Mouse (Mus musculus): ENCODE results near the gene Slc8a1.

The Slc8a1 gene

DNA sequence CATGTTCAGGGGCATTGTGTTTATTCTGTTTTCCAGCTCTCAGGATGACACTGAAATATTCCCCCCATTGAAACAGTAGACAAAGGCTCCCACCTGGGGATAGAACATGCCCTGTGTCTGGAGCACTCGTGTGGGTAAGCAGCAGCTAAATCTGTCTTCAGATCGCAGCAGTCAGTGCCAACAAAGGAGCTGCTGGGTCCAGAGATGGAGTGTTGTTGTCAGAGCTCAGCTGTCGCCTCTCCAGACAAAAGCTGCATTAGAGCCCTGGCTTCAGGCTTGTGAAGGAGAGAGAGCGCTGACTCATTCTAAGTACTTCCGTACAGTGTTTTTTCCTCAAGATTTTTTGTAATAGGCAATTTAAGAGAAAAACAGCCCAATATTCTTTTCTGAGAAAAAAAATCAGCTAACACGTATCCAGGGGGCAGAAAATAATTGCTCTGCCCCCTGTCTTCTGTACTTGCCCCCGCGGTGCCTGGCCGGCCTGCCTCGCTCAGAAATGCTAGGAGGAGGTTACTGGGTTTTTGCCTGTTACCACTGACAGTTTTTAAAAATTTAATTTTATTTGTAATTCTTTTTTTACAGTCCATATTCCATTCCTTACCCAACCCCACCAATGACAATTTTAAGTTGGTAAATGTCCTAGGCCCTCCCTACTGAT is 318.2 kb downstream of the Slc8a1 start:
- DNase-seq (ENCODE audit: low spot score) = no peak

DNA sequence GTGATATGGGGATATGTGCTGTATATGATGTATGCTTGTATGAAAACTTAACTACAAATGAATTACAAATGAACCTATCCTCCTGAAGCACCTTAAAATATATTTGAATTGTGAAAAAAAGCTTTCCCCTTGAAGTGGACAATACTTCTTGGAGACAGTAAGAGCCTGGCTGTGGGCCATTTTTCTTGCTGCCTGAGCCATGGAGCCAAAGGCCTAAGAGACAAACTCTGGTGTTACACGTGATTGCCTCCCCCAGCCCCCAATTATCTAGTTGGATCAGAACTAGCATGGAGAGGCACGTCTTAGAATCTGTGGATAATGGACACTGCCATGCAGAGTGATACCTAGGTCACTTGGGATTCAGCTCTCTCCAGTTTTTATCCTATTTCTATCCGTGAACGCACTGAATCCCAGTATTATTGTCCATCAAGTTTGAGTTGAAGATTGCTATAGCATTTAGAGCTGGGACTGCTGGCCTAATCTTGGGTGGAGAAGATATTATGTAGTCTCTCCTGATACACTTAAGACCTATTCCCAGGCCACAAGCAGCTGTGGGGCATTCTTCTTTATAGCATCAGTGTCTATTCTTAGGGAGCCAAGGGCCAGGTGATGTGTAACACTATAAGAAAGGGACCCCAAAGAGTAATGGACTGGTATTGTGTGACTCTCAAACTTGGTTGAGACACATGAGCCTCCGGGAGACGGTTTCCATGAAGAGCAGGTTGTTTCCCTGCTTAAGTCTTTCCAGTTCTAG is 321.6 kb downstream of the Slc8a1 start:
- no peak for DNase-seq (ENCODE audit: low spot score)

DNA sequence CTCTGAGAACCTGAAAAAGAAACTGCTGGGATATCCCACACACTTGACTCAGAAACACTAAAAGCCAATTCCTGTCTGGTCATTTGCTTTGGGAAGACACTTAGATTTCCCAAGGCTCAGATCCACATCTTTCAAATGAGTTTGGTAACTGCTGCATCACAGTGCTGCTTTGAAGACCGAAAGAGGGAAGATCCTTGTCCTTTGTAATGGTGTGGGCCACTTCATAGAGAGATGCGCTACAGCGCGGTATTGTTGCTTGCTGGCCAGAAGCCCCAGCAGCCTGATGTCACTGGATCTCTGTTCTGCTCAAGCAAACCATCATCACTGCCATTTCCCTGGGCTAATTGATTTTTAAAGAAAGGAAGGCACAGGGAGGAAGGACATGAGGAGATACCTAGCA is 325.4 kb downstream of the Slc8a1 start:
- DNase-seq (ENCODE audit: low spot score) = no peak

DNA sequence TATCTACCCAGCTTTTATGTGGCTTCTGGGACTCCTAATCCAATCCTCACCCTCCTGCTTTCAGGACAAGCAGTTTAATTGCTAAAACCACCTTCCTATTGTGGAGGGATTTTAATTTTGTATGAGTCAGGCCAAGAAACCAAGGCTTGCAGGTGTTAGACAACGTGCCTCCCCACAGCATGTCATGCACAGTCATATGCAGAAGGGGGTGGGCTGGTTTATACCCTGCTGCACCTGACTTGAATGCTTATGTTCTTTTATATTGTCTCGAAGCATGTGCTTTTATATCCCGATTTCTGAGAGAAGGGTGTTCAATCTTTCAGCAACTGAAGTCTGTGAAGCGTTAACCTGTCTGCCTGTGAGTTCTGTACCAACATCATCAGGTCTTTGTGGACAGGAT is 334.0 kb downstream of the Slc8a1 start:
- DNase-seq (ENCODE audit: low spot score) = no peak

DNA sequence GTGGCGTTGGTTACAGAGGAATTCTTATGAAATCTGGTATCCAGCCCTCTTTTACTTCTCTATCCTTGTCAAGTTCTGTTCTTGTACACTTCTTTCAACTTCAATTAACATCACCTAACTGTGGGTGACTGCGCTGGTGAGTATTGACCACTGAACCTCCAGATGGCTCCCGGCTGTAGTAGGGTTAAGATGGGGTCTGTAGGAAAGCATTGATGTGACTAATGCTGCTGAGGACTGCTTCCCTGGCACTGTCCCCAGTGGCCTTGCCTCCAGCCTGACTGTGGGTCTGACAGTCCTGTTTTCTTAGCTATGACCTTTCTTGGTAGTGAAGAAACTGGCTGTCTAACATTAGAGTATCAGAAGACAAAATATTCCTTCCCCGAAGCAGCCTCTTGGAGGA is 335.1 kb downstream of the Slc8a1 start:
- DNase-seq (ENCODE audit: low spot score) = peak; percentile 49

DNA sequence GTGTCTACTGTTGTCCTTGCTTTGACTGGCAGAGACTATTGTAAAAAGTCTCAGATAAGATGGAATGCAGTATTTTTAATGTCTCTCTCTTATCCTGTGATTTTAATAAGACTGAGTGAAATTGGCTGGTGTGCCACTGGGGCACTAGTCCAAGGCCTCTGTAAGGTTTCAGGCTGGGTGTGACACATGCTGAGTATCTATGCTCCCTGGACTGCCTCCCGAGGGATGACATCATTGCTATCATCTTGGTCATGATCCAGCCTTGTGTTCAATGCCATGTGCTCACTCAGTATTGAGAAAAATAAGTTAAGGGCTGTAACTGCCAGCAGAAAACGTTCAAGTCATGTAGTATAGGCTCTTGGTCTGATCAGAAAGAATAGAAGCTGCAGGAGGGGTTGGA is 335.5 kb downstream of the Slc8a1 start:
- peak; percentile 54 for DNase-seq (ENCODE audit: low spot score)

DNA sequence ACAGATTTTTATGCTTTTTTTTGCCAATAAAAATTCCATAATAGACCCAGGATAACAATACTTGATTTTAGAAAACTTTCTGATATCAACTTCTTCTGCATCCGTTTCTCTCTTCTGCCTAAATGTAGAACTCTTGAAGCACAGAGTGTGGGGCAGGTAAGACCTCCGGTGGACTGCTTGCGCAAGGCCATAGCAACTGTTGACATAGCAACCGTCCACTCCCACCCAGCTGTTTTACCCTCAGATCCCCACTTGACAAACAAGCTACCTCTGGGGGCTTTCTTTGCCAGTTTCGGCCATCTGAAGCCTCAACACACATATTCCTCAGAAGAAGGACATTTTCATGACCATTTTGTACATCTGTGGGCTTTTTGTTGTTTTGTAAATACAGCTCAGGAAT is 337.8 kb downstream of the Slc8a1 start:
- no peak for DNase-seq (ENCODE audit: low spot score)

DNA sequence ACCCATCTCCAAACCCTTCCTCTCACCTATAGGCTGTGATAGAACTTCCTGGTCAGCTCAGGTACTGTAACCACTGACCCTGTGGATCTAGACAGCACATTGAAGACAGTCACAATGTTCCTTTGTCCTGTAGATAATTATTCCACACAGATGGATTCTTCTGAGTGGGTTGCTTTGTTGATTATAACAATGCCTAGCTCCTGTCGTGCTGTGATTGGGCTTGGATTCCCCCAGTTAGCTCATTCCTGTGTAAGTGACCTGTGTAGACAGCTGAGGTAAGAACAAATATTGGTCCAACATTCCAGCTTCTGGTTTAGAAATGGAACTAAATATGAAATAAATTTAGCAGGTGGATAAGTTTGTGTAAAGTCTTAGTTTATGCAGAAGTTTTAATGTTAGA is 340.7 kb downstream of the Slc8a1 start:
- DNase-seq (ENCODE audit: low spot score) = no peak

DNA sequence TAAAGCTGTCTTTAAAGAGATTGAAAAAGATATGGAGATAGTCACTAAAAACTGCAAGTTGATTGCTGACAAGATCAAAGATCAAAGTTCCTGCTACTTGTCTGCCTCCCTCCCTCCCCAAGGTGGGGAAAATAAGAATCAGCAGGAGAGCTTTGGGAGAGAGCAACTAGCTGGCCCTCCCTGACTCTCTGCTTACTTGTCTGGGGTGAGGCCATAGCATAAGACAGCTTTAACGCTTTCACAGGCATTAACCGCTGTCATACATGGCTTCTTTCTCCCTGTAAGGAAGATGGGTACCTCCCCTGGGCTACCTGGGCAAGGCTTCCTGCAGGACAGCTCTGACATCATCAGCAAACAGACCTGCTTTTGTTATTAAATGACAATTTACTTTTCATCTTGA is 344.1 kb downstream of the Slc8a1 start:
- no peak for DNase-seq (ENCODE audit: low spot score)

DNA sequence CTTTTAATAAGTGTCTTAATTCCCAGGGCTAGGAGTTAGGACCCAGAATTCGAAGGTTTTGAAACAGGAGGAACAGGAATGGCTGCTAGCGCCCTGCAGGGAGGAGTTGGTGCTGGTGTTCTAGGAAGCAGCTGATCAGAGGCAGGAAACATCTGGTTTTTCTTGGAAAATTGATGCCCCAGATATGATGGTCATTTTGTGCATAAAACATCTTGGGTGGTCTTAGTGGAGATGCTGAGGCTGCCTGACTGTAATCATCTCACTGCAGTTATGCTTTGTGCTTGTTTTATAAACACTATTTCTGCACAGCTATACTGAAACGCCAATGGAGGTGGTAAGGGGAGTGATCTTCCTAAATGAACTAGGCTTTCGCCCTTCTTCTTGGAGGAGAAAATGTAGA is 345.1 kb downstream of the Slc8a1 start:
- DNase-seq (ENCODE audit: low spot score) = no peak

DNA sequence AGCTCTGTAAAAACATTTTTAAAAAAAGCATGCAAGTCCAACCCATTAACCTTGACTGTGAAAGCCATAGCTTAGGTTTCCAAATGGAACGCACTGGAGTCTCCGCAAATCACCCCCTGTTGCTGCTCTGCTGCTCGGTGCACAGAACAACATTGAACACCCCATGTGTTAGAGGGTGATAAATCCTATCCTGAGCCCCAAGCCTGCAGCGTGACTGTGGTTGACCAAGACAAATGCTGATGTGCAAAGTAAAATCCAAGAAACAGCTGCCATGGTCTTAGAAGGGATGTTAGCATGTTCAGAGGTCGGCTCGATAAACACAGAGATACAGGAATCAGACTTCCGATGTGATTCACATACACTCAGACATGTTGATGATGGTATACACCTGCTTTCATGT is 346.7 kb downstream of the Slc8a1 start:
- no peak for DNase-seq (ENCODE audit: low spot score)

DNA sequence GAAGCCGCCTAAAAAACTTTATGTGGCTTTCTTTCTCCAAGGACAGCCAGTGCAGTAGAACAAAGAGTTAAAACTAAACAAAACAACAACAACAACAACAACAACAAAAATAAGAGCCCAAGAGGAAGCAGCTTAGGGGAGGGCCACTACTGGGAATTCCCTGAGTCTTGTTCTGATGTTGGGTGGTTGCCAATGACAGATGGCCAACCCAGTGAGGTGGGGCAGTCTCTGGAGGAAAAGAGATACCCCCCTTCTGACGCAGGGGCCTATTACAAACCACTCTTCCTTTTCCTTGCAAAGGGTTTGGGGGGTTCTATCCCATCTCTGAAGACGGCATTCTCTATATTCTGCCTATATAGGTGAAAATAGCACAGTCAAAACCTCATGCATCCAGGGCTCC is 347.4 kb downstream of the Slc8a1 start:
- no peak for DNase-seq (ENCODE audit: low spot score)

DNA sequence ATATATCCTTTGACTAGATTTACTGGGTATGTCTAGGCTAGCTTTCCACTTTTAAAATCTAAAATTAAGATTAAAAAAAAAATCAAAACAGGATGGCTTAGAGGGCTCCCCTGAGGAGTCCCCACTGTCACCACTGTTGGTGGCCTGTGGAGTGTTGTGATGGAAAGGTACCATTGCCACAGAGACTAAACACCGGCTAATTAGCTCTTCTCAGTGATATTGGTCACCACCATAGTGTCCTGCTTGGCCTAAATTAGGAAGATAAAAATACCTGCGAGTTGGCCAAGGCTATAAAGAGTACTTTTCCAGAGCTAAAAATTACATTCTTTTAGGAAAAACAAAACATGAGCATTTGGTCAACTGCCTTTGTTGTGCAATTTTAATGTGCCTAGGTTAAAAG is 352.1 kb downstream of the Slc8a1 start:
- DNase-seq (ENCODE audit: low spot score) = no peak

DNA sequence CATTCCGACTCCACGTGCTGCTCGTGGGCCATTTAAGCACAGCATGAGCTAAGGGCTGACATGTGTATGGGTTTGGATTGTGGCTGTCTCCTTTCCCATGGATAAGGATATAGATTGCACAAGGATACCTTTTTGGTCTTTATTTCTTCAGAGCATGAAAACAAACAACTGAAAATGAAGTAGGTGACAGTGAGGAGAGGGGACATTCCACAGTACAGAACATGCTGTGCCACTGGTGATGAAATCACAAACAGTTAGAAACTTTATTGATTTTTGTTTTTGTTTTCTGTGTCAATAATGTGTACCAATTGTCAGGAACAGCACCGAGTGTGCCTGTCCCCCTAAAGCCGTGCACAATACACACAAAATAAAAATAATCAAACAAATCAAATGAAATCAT is 352.7 kb downstream of the Slc8a1 start:
- DNase-seq (ENCODE audit: low spot score) = no peak

DNA sequence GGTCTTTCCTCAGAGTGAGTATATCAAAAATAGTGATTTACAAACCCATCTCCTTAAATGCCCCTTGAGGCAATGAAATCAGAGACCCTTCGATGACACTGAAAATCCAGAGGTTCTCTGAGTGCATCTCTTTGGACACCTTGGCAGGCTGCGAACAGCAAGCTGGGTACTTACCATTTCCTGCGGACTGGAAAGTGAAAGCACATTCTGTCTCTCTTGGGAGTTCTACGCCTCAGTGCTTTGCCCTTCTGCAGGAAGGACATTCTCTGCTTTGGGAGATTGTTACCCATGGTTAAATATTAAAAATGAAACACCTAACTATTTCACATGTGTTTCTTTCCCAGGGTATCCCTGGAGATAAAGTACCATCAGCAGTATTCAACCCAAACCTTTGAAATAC is 354.7 kb downstream of the Slc8a1 start:
- no peak for DNase-seq (ENCODE audit: low spot score)

DNA sequence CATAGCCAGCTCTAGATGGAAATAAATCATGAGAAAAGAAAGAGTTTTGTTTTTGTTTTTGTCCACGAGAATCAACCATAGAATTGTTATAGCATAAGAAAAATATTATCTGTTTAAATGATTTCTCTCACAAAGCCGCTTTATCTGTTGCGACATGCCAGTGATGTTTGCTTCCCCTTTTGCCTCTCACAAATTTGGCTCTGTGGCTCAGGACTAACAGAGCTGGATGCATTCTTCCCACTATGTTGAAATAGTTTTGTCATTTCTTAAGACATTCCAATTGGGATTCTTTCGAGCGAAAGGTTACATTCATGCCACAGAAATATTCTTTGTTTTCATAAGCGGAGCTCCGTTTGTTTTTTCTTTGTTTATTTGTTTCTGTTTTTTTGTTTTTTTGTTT is 359.7 kb downstream of the Slc8a1 start:
- DNase-seq (ENCODE audit: low spot score) = no peak

DNA sequence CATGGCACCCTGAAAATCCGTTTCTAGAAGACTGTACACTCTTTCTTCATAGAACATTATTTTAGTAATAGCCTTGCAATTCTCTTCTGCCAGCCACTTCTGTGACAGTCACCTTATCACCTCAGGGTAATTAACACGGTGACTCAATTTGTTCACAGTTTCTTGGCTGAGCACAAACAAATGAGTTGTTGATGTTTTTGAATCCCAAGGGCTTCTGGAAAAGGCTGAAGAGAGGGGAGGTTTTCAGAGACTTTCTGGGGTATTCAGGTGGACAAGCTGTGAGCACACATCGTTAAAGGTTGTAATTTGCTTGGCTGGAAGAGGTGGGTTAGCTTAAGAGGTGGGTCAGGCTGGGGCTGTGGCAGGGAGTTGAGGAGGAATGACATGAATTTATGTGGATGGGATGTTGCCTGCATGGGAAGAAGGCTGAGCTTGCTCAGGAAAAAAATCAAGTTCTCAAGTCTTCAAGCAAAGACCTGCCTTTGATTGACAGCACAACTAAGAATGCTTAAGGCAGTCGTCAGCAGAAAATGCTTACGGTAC is 360.3 kb downstream of the Slc8a1 start:
- DNase-seq (ENCODE audit: low spot score) = no peak

DNA sequence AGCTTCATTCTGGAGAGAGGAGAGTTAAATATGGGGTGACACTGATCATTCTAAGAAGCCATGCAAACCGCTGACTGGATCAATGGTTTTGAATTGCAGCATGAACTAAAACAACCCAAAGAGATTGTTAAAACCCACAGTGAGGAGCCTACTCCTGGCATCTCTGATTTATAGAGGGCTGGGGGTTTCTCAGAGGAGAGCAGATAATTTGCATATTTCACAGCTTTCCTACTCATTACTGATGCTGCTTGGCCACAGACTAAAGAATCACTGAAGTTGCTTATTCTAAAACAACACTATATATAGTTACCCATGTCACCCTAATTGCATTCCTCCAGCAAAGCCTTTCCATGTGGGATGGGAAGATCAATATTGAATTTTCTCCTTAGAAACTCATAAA is 361.0 kb downstream of the Slc8a1 start:
- no peak for DNase-seq (ENCODE audit: low spot score)

DNA sequence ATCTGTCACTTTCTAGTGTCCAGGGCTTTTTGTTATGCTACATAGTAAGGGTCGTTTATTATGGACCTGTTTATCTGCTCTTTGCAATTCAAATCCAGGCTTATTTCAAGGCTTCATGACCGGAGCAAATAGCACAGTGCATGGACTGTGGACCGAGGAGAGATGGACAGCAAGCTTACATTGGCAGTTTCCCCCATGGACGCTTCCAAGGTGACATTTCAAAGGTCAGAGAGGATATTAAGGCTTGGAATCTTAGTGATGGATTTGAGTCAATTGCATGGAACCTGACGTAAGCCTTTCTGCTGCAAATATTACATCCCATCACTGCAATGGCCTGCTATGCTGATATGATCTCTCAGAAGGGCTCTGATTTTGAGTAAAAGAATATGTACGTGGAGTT is 362.3 kb downstream of the Slc8a1 start:
- no peak for DNase-seq (ENCODE audit: low spot score)

DNA sequence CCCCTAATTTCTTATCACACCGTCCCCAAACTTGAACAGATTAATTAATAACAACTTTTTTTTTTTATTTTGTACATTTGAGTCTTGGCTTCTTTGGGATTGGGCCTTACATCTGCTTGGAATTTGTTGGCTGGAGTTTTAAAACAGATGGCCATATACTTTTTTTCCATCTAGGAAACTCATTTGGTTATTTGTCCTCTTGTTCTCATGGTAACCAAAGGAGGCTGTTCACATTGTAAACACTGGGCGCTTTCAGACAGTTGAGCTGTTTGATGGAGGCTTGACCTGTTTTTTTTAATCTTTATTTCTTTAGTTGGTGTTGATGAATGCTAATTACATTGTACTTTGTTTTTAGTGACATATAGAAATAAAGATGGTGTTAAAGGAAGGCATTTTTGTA is 369.1 kb downstream of the Slc8a1 start:
- DNase-seq (ENCODE audit: low spot score) = no peak

DNA sequence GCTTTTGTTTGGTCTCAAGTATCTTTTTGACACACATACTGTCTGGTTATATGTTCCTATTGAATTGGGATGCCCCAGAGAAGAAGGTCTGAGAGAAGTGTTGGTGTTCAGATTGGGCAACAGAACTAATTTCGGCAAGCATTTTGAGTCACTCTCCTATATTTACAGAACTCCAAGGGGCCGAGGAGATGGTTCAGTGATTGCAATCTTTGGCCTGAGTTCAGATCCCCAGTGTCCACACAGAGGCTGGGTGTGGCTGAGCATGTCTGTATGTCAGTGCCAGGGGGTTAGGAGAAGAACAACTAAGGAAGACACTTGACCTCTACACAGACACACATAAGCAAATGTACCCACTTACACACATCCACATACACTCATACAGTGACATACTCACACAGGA is 369.7 kb downstream of the Slc8a1 start:
- no peak for DNase-seq (ENCODE audit: low spot score)

DNA sequence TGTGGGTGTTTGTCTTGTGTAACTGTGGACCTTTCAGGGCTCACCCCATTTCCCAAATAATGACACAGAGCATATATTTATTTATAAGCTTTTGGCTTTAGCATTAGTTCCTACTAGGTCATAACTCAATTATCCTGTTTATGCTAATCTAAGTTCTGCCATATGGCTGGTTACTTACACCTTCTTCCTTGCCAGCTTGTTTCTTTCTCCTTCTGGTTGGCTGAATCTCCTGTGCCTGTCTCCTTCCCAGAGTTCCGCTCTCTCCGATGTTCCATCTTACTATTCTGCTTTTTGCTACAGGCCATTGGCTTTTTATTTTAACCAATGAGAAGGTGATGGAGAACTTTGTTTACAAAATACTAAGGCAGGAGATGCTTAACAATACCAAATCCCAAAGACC is 374.8 kb downstream of the Slc8a1 start:
- DNase-seq (ENCODE audit: low spot score) = no peak

DNA sequence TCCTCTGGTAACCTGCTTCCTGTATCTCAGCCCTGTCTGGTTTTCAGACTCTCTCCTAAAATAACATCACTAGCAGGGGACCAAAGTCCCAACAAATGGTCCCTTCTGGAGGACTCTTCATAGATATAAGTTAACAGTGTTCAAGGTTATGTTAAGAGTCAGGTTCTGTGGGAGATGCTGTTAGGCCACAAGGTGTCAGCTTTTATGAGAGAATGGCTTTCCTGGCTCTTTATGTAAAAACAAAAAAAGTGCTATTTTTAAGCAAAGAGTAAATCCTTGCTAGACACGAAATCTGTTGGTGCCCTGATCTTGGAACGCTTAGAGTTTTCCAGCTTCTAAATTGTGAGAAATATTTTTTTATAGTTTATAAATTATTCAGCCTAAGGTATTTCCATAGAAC is 377.6 kb downstream of the Slc8a1 start:
- no peak for DNase-seq (ENCODE audit: low spot score)

DNA sequence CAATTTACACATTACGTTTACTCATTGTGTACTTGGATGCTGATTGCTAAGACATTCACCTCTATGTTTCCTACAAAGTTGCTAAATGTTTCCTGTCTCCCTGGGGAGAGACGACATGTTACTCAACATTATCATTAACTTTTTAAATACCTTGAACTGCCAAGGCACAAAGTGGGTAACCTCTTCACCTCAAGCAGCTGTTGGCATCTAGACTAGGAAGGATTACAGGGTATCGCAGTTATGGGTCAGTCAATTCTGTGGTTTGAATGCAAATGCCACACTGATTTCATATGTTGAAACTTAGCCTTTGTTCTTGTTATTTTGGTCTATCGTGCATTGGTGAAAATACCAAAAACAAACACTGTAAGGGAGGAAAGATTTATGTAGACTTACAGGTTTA is 378.1 kb downstream of the Slc8a1 start:
- no peak for DNase-seq (ENCODE audit: low spot score)
